Mouse (Mus musculus) lung, postnatal 4 days (tissue): ENCODE results near the gene Pou4f1.
A peak's percentile ranks its signal among the peaks of the same experiment; 100 is the strongest.
"Not testable (repeated sequence)": the region's sequence is repeated elsewhere in the genome, so short reads cannot be mapped to it uniquely, and the experiment has no call there.

ENCODE experiments used
- DNase-seq, 2 experiments: peaks; one replicate each; pipeline ENCODE4 v3.0.0; 2021

Gene Pou4f1

GRCm38 (mm10) chr14:104467966-104468622 lies at the start of gene Pou4f1:
TSS of gene Pou4f1 (minus strand) at chr14:104467999.
- peak; percentile 55 to 78 for DNase-seq

GRCm38 (mm10) chr14:104511664-104512063 lies 43.9 kb upstream of the Pou4f1 start:
- no peak for DNase-seq

- DNase-seq, result not testable (repeated sequence)
These were observed 35.0 kb upstream of the Pou4f1 start for GRCm38 (mm10) chr14:104502761-104503160.

- DNase-seq, result no peak
These were observed 12.0 kb upstream of the Pou4f1 start for GRCm38 (mm10) chr14:104479751-104480150.

- DNase-seq, result no peak
These were observed 10.8 kb upstream of the Pou4f1 start for GRCm38 (mm10) chr14:104478593-104478992.

- no peak for DNase-seq
These were observed 9.8 kb upstream of the Pou4f1 start for GRCm38 (mm10) chr14:104477616-104478015.

GRCm38 (mm10) chr14:104475438-104475837 lies 7.6 kb upstream of the Pou4f1 start:
- DNase-seq, result no peak

GRCm38 (mm10) chr14:104468623-104468970 lies 798 bp upstream of the Pou4f1 start:
- no peak for DNase-seq

- DNase-seq, result peak; percentile 24 to 41
These were observed 450 bp downstream of the Pou4f1 start for GRCm38 (mm10) chr14:104467133-104467965.

GRCm38 (mm10) chr14:104466557-104466956 lies 1.2 kb downstream of the Pou4f1 start:
- DNase-seq, result no peak

- DNase-seq, result peak in 1 of 2 experiments; percentile 53
These were observed 2.1 kb downstream of the Pou4f1 start for GRCm38 (mm10) chr14:104465483-104466235.

GRCm38 (mm10) chr14:104464841-104465240 lies 3.0 kb downstream of the Pou4f1 start:
- DNase-seq, result no peak

- DNase-seq, result no peak
These were observed 4.1 kb downstream of the Pou4f1 start for GRCm38 (mm10) chr14:104463631-104464250.

GRCm38 (mm10) chr14:104461286-104462240 lies 6.2 kb downstream of the Pou4f1 start:
- no peak for DNase-seq

- DNase-seq, result no peak
These were observed 7.2 kb downstream of the Pou4f1 start for GRCm38 (mm10) chr14:104460325-104461285.

GRCm38 (mm10) chr14:104459513-104460111 lies 8.2 kb downstream of the Pou4f1 start:
- no peak for DNase-seq

- no peak for DNase-seq
These were observed 8.9 kb downstream of the Pou4f1 start for GRCm38 (mm10) chr14:104458728-104459512.

- DNase-seq, result no peak
These were observed 9.7 kb downstream of the Pou4f1 start for GRCm38 (mm10) chr14:104457966-104458710.

GRCm38 (mm10) chr14:104456976-104457375 lies 10.8 kb downstream of the Pou4f1 start:
- no peak for DNase-seq
